13 mouse cellular contexts compared by ENCODE assay signal in the genomic region with DNA sequence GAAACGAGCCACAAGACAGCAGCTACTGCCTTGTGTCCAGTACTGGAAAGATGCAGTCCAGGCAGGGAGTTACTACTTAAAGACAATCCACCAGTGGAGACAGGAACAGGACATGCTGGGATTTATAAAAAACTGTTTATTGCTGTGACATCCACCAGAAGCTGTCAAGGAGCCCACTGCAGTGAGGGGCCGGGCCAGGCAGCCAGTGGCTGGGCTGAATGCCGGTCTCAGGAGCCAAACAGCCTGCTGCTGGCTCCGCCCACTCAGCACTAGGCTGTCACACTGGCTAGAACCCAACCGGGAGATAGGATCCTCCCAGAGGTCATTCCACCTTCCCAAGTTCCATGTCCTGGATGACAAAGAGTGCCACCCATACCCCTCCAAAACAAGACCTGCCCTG. TPM values are rescaled to one million over a fixed set of nuclear protein-coding genes. Genes with fewer than 3 reads are reported as not detected.
DNase-seq lines count a peak whose midpoint lies in the region; ATAC-seq and TF ChIP-seq lines count a peak whose summit lies in the region.
"Had no signal": no experiment of that assay in that cellular context is flagged by ENCODE, and none has a peak within 500 bp of the region (broad histone marks: within the 10 kb centered on the region; RNA-seq: fewer than 3 reads in every experiment).

No protein-coding gene starts in this region.

- no peak overlapping the region for H3K9ac ChIP-seq in forebrain, embryonic 11.5 days (ENCODE audit: low read length)
- H3K9ac ChIP-seq: embryonic facial prominence, embryonic 12.5 days; heart, embryonic 15.5 days; limb, embryonic 12.5 days had no signal

- H3K27me3 ChIP-seq in forebrain, embryonic 11.5 days (ENCODE audit: control insufficient read depth, insufficient read depth, low read length): no peaks in the 10 kb centered on the region
- H3K27me3 ChIP-seq: embryonic facial prominence, embryonic 12.5 days; heart, embryonic 15.5 days; limb, embryonic 12.5 days; Patski had no signal

- peaks cover 6% of the 10 kb centered on the region for H3K36me3 ChIP-seq in forebrain, embryonic 11.5 days (ENCODE audit: control insufficient read depth, insufficient read depth, low read length)

- H3K4me3 ChIP-seq in layer of hippocampus, adult 2 months: no peak overlapping the region
- H3K4me3 ChIP-seq in forebrain, embryonic 11.5 days (ENCODE audit: low read depth, low read length): no peak overlapping the region
- H3K4me3 ChIP-seq: embryonic facial prominence, embryonic 12.5 days; heart, embryonic 15.5 days; limb, embryonic 12.5 days; myocyte had no signal

- H3K27ac ChIP-seq in layer of hippocampus, adult 2 months: peak overlapping the region; percentile 59
- no peak overlapping the region for H3K27ac ChIP-seq in forebrain, embryonic 11.5 days (ENCODE audit: low read depth, low read length)
- H3K27ac ChIP-seq: embryonic facial prominence, embryonic 12.5 days; heart, embryonic 15.5 days; limb, embryonic 12.5 days had no signal

- peaks cover 3% of the 10 kb centered on the region; the same call in 1 of the 2 replicates for H3K4me1 ChIP-seq in forebrain, embryonic 11.5 days (replicated peaks; ENCODE audit: control insufficient read depth, insufficient read depth, low read length)

- H3K4me2 ChIP-seq in forebrain, embryonic 11.5 days (ENCODE audit: low read depth, low read length, severe bottlenecking): no peak overlapping the region
- H3K4me2 ChIP-seq: embryonic facial prominence, embryonic 12.5 days; heart, embryonic 15.5 days; limb, embryonic 12.5 days had no signal

- H3K9me3 ChIP-seq in forebrain, embryonic 11.5 days (ENCODE audit: control insufficient read depth, low read length): no peaks in the 10 kb centered on the region
- H3K9me3 ChIP-seq: embryonic facial prominence, embryonic 12.5 days; heart, embryonic 15.5 days; limb, embryonic 12.5 days had no signal

- peak; percentile 74 to 76 for DNase-seq in cerebellum, postnatal 10 days
- no peak for DNase-seq in cerebellum, adult 8-10 months
- DNase-seq in layer of hippocampus, adult 2 months (ENCODE audit: low spot score in 2 of 2): no peak
- DNase-seq in layer of hippocampus, postnatal 25 days (ENCODE audit: extremely low spot score in 1 of 2, low spot score in 1 of 2): no peak
- DNase-seq in heart, postnatal 4 days: peak; percentile 54
- DNase-seq in lung, postnatal 25 days (ENCODE audit: low spot score): peak; percentile 43
- no peak for DNase-seq in forebrain, embryonic 11.5 days (ENCODE audit: low spot score)

- 56% methylated on average over 5 of the region's 5 CpGs for WGBS in forebrain, embryonic 11.5 days

- ATAC-seq in forebrain, embryonic 11.5 days (replicated peaks; ENCODE audit: low FRiP score): no peak
- no peak for ATAC-seq in CD4-positive, CD25-positive, alpha-beta regulatory T cell, adult 4 months
- ATAC-seq: Patski had no signal

- no peak for TF ChIP-seq CTCF in layer of hippocampus, adult 2 months (conservative IDR thresholded peaks at IDR 0.05)

RNA-seq across cellular contexts. Expression of gene Adprhl2, which starts 5.6 kb away (rescaled TPM):
- total RNA-seq in layer of hippocampus, adult 2 months (2021): 10 to 100 TPM; 32.2 to 33.0 TPM
- 10 to 100 TPM; 29.1 to 31.3 TPM for total RNA-seq in layer of hippocampus, postnatal 25 days (2021)
- total RNA-seq in heart, postnatal 4 days (2021): 10 to 100 TPM; 18.7 to 19.9 TPM
- polyA plus RNA-seq in forebrain, embryonic 11.5 days (2014; fragmentation: Nextera tagmentation; extraction: Ambion mirVana): 66.5 and 70.7 TPM in 2 replicates
- polyA plus RNA-seq in CD4-positive, CD25-positive, alpha-beta regulatory T cell, adult 4 months (2017; shearing (Covaris generic)): 10 to 100 TPM; 20.3 to 33.8 TPM

RNA-seq across cellular contexts. Expression of gene Tekt2, which starts 9.6 kb away (rescaled TPM):
- 1 to 10 TPM; 1.3 to 1.6 TPM for total RNA-seq in layer of hippocampus, adult 2 months (2021)
- 1 to 10 TPM in 1 of 2 experiments, under 1 TPM in 1; 0.94 to 2.0 TPM for total RNA-seq in layer of hippocampus, postnatal 25 days (2021)
- under 1 TPM; 0.41 to 0.61 TPM for total RNA-seq in heart, postnatal 4 days (2021)
- 4.9 and 6.1 TPM in 2 replicates for polyA plus RNA-seq in forebrain, embryonic 11.5 days (2014; fragmentation: Nextera tagmentation; extraction: Ambion mirVana)
- polyA plus RNA-seq in CD4-positive, CD25-positive, alpha-beta regulatory T cell, adult 4 months (2017; shearing (Covaris generic)): not detected

RNA-seq across cellular contexts. Expression of gene Col8a2, which starts 29.3 kb away (rescaled TPM):
- 1 to 10 TPM; 1.2 to 1.5 TPM for total RNA-seq in layer of hippocampus, adult 2 months (2021)
- total RNA-seq in layer of hippocampus, postnatal 25 days (2021): 1 to 10 TPM; 1.2 to 1.5 TPM
- 1 to 10 TPM; 2.3 to 3.1 TPM for total RNA-seq in heart, postnatal 4 days (2021)
- polyA plus RNA-seq in forebrain, embryonic 11.5 days (2014; fragmentation: Nextera tagmentation; extraction: Ambion mirVana): 18.0 and 20.4 TPM in 2 replicates
- not detected for polyA plus RNA-seq in CD4-positive, CD25-positive, alpha-beta regulatory T cell, adult 4 months (2017; shearing (Covaris generic))

RNA-seq across cellular contexts. Expression of gene Trappc3, which starts 53.8 kb away (rescaled TPM):
- total RNA-seq in layer of hippocampus, adult 2 months (2021): 10 to 100 TPM; 85.4 to 90.5 TPM
- 10 to 100 TPM; 84.7 to 84.9 TPM for total RNA-seq in layer of hippocampus, postnatal 25 days (2021)
- 10 to 100 TPM; 50.7 to 54.3 TPM for total RNA-seq in heart, postnatal 4 days (2021)
- polyA plus RNA-seq in forebrain, embryonic 11.5 days (2014; fragmentation: Nextera tagmentation; extraction: Ambion mirVana): 23.3 and 25.7 TPM in 2 replicates
- 100 to 1,000 TPM in 1 of 2 experiments, 10 to 100 TPM in 1; 64.4 to 121 TPM for polyA plus RNA-seq in CD4-positive, CD25-positive, alpha-beta regulatory T cell, adult 4 months (2017; shearing (Covaris generic))

RNA-seq across cellular contexts. Expression of gene Map7d1, which starts 59.8 kb away (rescaled TPM):
- 100 to 1,000 TPM; 246 to 249 TPM for total RNA-seq in layer of hippocampus, adult 2 months (2021)
- total RNA-seq in layer of hippocampus, postnatal 25 days (2021): 100 to 1,000 TPM; 242 to 265 TPM
- total RNA-seq in heart, postnatal 4 days (2021): 100 to 1,000 TPM; 182 to 197 TPM
- 80.6 and 83.5 TPM in 2 replicates for polyA plus RNA-seq in forebrain, embryonic 11.5 days (2014; fragmentation: Nextera tagmentation; extraction: Ambion mirVana)
- 1 to 10 TPM; 2.0 to 6.3 TPM for polyA plus RNA-seq in CD4-positive, CD25-positive, alpha-beta regulatory T cell, adult 4 months (2017; shearing (Covaris generic))

Comparison
In these comparisons a context has a peak if more than half of its experiments do, and no peak if none do; other contexts are left out.
1. DNase-seq: peak in cerebellum, postnatal 10 days (2 of 2), heart, postnatal 4 days (single experiment) and lung, postnatal 25 days (single experiment); none in cerebellum, adult 8-10 months (single experiment), layer of hippocampus, adult 2 months (0 of 2), layer of hippocampus, postnatal 25 days (0 of 2) and forebrain, embryonic 11.5 days (single experiment).